Mouse (Mus musculus): ENCODE measurements around the gene Got1.

- TF ChIP-seq CTCF (IDR thresholded peaks at IDR 0.05; ENCODE audit: control insufficient read depth, insufficient read depth, insufficient read length) (no peak), CEBPB (IDR thresholded peaks at IDR 0.05; ENCODE audit: low read depth) (no peak), USF1 (IDR thresholded peaks at IDR 0.05; ENCODE audit: low read depth) (no peak), MAX (IDR thresholded peaks at IDR 0.05) (no peak)
Measured at GRCm38 (mm10) chr19:43568298-43568697, 43.9 kb upstream of the Got1 start.

All from C2C12 (cell line).